Mouse (Mus musculus) lung, adult 2 months (tissue): Measurements from ENCODE around the gene Gnb1l.

Experiments used
- CTCF ChIP-seq: fragments of 200-500 bp; IDR thresholded peaks from 2 replicates; pipeline ENCODE4 v1.5.1; 2011; ENCODE audit warnings: mild to moderate bottlenecking, low read length, control low read depth; ENCODE audit not compliant: insufficient read depth
- POLR2A ChIP-seq: fragments of 200-500 bp; IDR thresholded peaks from 2 replicates; pipeline ENCODE4 v1.6.1; 2011; ENCODE audit warnings: low read depth, mild to moderate bottlenecking, control low read depth, low read length, borderline replicate concordance; ENCODE audit errors: extremely low read depth

DNA sequence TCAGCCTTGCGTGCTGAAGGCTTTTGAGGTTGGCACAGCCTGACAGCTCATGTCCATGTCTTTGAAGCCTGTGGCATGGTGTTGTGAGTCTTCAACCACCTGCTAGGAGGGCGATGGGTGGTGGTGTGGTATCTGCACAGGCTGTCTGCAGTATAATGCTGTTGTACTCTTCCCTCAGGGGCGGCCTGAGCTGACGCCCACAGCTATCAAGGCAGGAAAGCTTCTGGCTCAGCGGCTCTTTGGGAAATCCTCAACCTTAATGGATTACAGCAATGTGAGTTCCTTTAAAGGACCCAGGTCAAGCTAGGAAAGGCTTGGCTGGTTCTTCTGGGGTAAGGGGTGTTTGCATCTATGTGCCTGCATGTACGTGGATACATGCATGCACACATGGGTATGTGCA, 26.5 kb upstream of the Gnb1l start:
- TF ChIP-seq CTCF (no peak), POLR2A (no peak)
